Mouse (Mus musculus) c-Kit-positive CD71-negative TER-119-negative erythroid progenitor cells, embryonic 14.5 days (primary cell): ENCODE results near the gene Isl1.

Source experiments
- DNase-seq: peaks from one replicate; pipeline ENCODE4 v3.0.0-alpha.2; 2013; ENCODE audit warnings: low read depth

The Isl1 gene

GRCm38 (mm10) chr13:116294734-116295133 is 14.8 kb downstream of the Isl1 start:
- no peak for DNase-seq

- DNase-seq = no peak
Measured at GRCm38 (mm10) chr13:116294151-116294461, 15.4 kb downstream of the Isl1 start.

GRCm38 (mm10) chr13:116293301-116294150 is 16.0 kb downstream of the Isl1 start:
- DNase-seq = no peak

- no peak for DNase-seq
Measured at GRCm38 (mm10) chr13:116289655-116290054, 19.8 kb downstream of the Isl1 start.

- DNase-seq = no peak
Measured at GRCm38 (mm10) chr13:116279207-116279772, 30.2 kb downstream of the Isl1 start.
